Mouse (Mus musculus): Measurements from ENCODE around the gene Ugdh.

Gene Ugdh

DNA sequence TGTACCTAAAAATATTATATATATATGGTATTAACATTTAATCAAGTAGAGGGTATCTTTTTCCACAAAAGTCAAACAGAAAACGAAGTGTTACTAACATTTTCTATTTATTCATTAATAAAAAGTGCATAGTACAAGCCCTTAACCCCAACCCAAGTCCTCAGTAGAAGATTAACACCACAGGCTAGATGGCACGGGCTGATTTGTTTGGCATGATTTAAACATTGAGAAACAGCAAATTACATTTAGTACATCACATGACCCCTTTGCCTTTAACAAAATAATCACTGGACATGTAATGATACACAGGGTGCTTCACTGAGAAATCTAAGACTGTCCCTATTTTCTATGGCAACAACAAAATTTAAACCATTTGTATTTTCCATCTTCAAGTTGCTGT lies 11.0 kb upstream of the Ugdh start:
- Histone ChIP-seq H3K4me1 (replicated peaks; ENCODE audit: low read depth, low read length) (peaks cover 6% of the 10 kb centered on the region), H3K36me3 (ENCODE audit: insufficient read depth, low read length) (peaks cover 17% of the 10 kb centered on the region), H3K27me3 (ENCODE audit: insufficient read depth, low read length) (peaks cover 10% of the 10 kb centered on the region), H3K9me3 (ENCODE audit: low read length) (no peaks in the 10 kb centered on the region), H3K4me3 (replicated peaks; ENCODE audit: low read length) (no peak overlapping the region)
- no peak for TF ChIP-seq POU5F1 (IDR thresholded peaks at IDR 0.05; ENCODE audit: borderline replicate concordance, low read length)
- TF ChIP-seq CTCF (conservative IDR thresholded peaks at IDR 0.05; ENCODE audit: low read length) = no peak
- no peak for TF ChIP-seq NANOG (IDR thresholded peaks at IDR 0.05; ENCODE audit: borderline replicate concordance, low read length)

DNA sequence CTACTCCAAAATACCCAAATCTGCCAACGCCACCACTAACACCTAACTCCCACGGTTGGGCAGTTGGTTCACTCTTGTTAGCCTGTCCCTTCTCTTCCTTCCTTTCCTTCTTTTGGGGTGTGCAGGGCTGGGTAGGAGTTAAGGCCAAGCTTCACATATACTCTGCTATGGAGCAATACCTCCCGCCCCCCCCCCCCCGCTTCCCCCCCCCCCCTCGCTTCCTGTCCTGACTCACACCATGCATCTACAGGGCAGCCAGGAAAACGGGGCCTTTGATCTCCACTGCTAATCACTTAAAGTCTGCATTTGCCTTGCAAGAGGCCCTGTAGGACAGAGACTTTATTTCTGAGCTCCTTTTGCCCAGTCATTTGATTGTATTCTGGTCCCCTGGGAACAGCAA lies 9.2 kb upstream of the Ugdh start:
- Histone ChIP-seq H3K4me3 (replicated peaks; ENCODE audit: low read length) (no peak overlapping the region), H3K27me3 (ENCODE audit: insufficient read depth, low read length) (peaks cover 22% of the 10 kb centered on the region), H3K4me1 (replicated peaks; ENCODE audit: low read depth, low read length) (peaks cover 16% of the 10 kb centered on the region), H3K36me3 (ENCODE audit: insufficient read depth, low read length) (peaks cover 10% of the 10 kb centered on the region), H3K9me3 (ENCODE audit: low read length) (no peaks in the 10 kb centered on the region)
- TF ChIP-seq NANOG (IDR thresholded peaks at IDR 0.05; ENCODE audit: borderline replicate concordance, low read length) (no peak), CTCF (conservative IDR thresholded peaks at IDR 0.05; ENCODE audit: low read length) (no peak), POU5F1 (IDR thresholded peaks at IDR 0.05; ENCODE audit: borderline replicate concordance, low read length) (no peak)

DNA sequence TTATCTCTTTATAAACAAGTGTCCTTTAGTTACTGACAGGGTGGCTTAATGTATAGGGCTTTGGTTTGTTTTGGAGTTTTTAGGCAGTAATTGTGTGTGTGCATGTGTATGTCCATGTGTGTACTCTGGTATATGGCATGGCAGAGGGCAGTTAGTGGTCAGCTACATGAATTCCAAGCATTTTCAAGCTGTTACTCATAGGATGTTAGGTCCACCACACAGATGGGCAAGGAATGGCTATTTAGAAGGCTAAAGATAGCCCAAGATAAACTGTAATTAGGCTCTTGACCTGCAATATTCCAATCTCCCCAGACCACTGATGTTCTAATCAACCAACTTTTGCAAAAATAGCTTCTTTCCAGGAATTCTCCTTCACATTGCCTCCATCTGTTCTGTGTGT lies 2.3 kb upstream of the Ugdh start:
- Histone ChIP-seq H3K27me3 (ENCODE audit: insufficient read depth, low read length) (peaks cover 64% of the 10 kb centered on the region), H3K9me3 (ENCODE audit: low read length) (no peaks in the 10 kb centered on the region), H3K4me3 (replicated peaks; ENCODE audit: low read length) (no peak overlapping the region), H3K36me3 (ENCODE audit: insufficient read depth, low read length) (no peaks in the 10 kb centered on the region), H3K4me1 (replicated peaks; ENCODE audit: low read depth, low read length) (peaks cover 33% of the 10 kb centered on the region)
- TF ChIP-seq POU5F1 (IDR thresholded peaks at IDR 0.05; ENCODE audit: borderline replicate concordance, low read length) = no peak
- TF ChIP-seq CTCF (conservative IDR thresholded peaks at IDR 0.05; ENCODE audit: low read length) = no peak
- TF ChIP-seq NANOG (IDR thresholded peaks at IDR 0.05; ENCODE audit: borderline replicate concordance, low read length) = no peak

DNA sequence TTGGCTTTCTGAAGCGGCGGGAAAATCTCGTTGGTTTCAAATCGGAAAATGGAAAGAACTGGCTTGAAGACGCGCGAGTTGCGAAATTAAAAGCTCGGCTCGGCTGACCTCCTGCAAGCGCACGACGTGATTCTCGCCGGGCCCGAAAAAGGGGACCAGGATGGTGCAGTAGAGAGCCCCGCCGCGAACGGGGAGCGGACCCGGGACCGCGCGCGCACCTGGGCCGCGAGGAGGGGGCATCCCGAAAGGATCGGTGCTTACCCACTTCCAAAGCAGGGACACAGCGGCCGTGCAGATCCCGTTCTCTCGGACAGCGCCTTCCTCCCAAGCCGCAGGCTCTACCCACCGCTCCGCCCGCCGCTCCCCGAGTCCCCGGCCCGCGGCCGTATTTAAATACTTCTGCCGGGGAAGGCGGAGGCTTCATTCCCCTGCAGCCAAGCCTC lies 365 bp downstream of the Ugdh start:
- Histone ChIP-seq H3K27me3 (ENCODE audit: insufficient read depth, low read length) (peaks cover 53% of the 10 kb centered on the region), H3K4me1 (replicated peaks; ENCODE audit: low read depth, low read length) (peaks cover 22% of the 10 kb centered on the region), H3K4me3 (replicated peaks; ENCODE audit: low read length) (peak overlapping the region; percentile 90), H3K36me3 (ENCODE audit: insufficient read depth, low read length) (no peaks in the 10 kb centered on the region), H3K9me3 (ENCODE audit: low read length) (no peaks in the 10 kb centered on the region)
- no peak for TF ChIP-seq CTCF (conservative IDR thresholded peaks at IDR 0.05; ENCODE audit: low read length)
- no peak for TF ChIP-seq POU5F1 (IDR thresholded peaks at IDR 0.05; ENCODE audit: borderline replicate concordance, low read length)
- no peak for TF ChIP-seq NANOG (IDR thresholded peaks at IDR 0.05; ENCODE audit: borderline replicate concordance, low read length)

DNA sequence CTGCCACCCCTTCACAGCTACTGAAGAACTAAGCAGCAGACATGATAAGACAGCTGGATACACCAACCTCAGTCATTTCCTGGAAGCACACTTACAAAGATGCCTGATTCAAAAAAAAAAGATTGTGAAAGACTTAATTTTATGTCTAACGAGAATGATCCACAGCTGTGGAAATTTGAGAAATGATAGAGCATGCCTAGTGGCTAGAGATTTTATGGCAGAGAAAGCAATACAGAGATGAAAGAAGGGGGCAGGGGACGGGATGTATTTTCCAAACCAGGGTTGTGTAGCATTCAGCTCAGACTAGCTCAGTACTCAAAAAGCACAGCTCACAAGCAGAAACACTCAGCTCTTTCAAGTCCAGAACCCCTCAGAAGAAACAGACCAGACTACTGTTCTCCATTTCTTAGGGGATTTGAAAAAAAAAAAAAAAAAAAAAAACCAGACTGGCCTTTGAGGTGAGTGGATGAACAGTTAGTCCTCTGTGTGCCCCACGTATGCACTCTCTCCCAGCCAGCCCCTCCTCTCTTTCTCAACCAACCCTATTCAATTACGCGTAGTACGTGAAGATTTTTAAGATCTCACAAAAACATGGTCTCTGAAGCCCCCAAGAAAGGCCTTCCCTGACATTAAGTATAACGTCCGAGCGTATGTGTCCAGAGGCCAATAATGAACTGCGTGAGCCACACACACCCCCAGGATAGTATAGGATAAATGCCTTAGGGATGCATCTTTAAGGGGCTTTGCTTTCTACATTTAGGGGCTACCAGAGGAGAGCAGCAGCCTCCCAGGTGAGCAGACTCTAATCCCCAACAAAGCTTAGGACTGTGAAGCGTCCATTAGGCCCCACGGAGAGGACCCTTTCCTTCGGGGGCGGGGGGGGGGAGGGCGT lies 1.0 kb downstream of the Ugdh start:
- Histone ChIP-seq H3K4me3 (replicated peaks; ENCODE audit: low read length) (peak overlapping the region; percentile 90), H3K36me3 (ENCODE audit: insufficient read depth, low read length) (no peaks in the 10 kb centered on the region), H3K9me3 (ENCODE audit: low read length) (no peaks in the 10 kb centered on the region), H3K27me3 (ENCODE audit: insufficient read depth, low read length) (peaks cover 46% of the 10 kb centered on the region), H3K4me1 (replicated peaks; ENCODE audit: low read depth, low read length) (peaks cover 22% of the 10 kb centered on the region)
- TF ChIP-seq CTCF (conservative IDR thresholded peaks at IDR 0.05; ENCODE audit: low read length) = no peak
- TF ChIP-seq NANOG (IDR thresholded peaks at IDR 0.05; ENCODE audit: borderline replicate concordance, low read length) = no peak

DNA sequence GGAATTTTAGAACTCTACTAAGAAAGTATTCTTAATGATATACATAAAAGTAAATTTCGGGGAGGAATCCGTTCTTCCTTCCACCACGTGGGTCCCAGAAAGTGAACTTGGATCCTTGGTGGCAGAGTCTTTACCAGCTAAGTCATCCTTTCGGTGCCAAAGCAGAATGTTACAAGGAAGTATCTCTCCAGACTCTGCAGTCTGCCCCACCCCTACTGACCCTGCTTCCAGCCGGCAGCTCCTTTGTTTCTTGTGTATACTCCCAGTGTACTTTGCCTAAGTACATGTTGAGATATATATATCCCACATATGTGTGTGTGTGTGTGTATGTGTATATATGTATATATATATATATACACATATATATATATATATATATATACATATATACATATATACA lies 6.3 kb downstream of the Ugdh start:
- TF ChIP-seq POU5F1 (IDR thresholded peaks at IDR 0.05; ENCODE audit: borderline replicate concordance, low read length) = no peak
- TF ChIP-seq CTCF (conservative IDR thresholded peaks at IDR 0.05; ENCODE audit: low read length) = no peak
- no peak for TF ChIP-seq NANOG (IDR thresholded peaks at IDR 0.05; ENCODE audit: borderline replicate concordance, low read length)
- H3K36me3 ChIP-seq (ENCODE audit: insufficient read depth, low read length) = no peaks in the 10 kb centered on the region
- H3K27me3 ChIP-seq (ENCODE audit: insufficient read depth, low read length) = peaks cover 14% of the 10 kb centered on the region
- peaks cover 17% of the 10 kb centered on the region for H3K4me1 ChIP-seq (replicated peaks; ENCODE audit: low read depth, low read length)
- no peaks in the 10 kb centered on the region for H3K9me3 ChIP-seq (ENCODE audit: low read length)
- H3K4me3 ChIP-seq (replicated peaks; ENCODE audit: low read length) = no peak overlapping the region

DNA sequence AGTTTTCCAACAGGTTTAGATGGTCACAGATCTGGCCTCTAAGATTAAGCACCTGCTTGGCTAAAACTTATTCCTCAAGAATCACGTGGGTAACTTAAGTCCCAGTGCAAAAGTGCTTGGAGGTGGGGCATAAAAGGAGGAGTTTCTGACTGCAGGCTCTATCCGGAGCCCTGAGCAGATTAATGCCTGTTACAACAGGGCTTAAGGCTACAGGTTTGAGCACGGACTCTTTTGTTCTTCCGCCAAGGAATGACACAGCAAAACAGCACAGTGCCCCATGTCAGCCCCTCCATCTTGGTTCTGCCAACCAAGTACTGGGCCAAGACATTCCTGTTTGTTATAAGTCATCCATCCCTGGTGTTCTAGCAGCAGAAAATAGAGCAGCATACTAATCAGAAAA lies 7.4 kb downstream of the Ugdh start:
- TF ChIP-seq POU5F1 (IDR thresholded peaks at IDR 0.05; ENCODE audit: borderline replicate concordance, low read length) = no peak
- no peak for TF ChIP-seq NANOG (IDR thresholded peaks at IDR 0.05; ENCODE audit: borderline replicate concordance, low read length)
- TF ChIP-seq CTCF (conservative IDR thresholded peaks at IDR 0.05; ENCODE audit: low read length) = no peak
- Histone ChIP-seq H3K4me1 (replicated peaks; ENCODE audit: low read depth, low read length) (peaks cover 15% of the 10 kb centered on the region), H3K4me3 (replicated peaks; ENCODE audit: low read length) (no peak overlapping the region; the same call in 1 of the 2 replicates), H3K9me3 (ENCODE audit: low read length) (no peaks in the 10 kb centered on the region), H3K36me3 (ENCODE audit: insufficient read depth, low read length) (0 out of 2 replicates have a peak, but pooled peaks cover 3% of the 10 kb centered on the region), H3K27me3 (ENCODE audit: insufficient read depth, low read length) (peaks cover 6% of the 10 kb centered on the region; the same call in 1 of the 2 replicates)

DNA sequence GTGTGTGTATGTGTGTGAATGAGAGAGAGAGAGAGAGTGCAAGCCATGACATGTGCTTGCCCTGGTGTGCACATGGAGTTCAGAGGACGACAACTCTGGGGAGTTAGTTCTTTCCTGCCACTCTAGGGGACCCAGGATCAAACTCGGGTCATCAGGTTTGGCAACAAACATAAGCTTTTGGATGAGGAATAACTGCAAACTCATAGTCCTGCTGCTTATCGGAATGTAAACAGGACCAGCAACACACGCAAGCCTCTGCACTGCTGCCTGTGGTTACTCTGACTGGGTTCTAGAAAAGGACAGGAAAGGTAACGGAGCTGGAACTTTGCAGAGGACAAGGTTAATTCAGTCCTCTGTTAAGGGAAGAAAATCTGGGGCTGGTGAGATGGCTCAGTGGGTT lies 10.5 kb downstream of the Ugdh start:
- no peaks in the 10 kb centered on the region for H3K9me3 ChIP-seq (ENCODE audit: low read length)
- peaks cover 15% of the 10 kb centered on the region for H3K4me1 ChIP-seq (replicated peaks; ENCODE audit: low read depth, low read length)
- TF ChIP-seq NANOG (IDR thresholded peaks at IDR 0.05; ENCODE audit: borderline replicate concordance, low read length) = no peak

DNA sequence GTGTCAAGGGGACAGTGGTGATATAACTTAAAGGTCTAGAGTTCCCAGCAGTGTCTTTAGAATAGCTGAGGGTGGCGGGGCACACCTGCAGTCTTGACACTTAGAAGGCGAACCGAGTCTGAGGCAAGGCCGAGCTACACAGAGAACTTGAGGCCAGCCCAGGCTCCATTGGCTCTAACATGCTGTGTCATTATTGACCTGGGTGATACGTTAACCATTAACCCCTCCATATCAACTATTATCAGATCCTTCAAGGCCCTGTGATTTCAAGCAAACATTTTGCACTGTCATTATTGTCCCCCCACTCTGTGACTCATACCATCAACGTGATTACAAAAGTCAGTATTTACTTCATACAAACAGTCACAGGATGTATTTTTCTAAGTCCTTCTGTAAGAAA lies 11.5 kb downstream of the Ugdh start:
- Histone ChIP-seq H3K27me3 (ENCODE audit: insufficient read depth, low read length) (no peaks in the 10 kb centered on the region), H3K9me3 (ENCODE audit: low read length) (no peaks in the 10 kb centered on the region), H3K36me3 (ENCODE audit: insufficient read depth, low read length) (peaks cover 10% of the 10 kb centered on the region), H3K4me1 (replicated peaks; ENCODE audit: low read depth, low read length) (peaks cover 12% of the 10 kb centered on the region), H3K4me3 (replicated peaks; ENCODE audit: low read length) (no peak overlapping the region)
- no peak for TF ChIP-seq CTCF (conservative IDR thresholded peaks at IDR 0.05; ENCODE audit: low read length)

More for the DNA sequence above, 10.5 kb downstream of the Ugdh start:
- Histone ChIP-seq H3K36me3 (ENCODE audit: insufficient read depth, low read length) (peaks cover 10% of the 10 kb centered on the region), H3K4me3 (replicated peaks; ENCODE audit: low read length) (no peak overlapping the region), H3K27me3 (ENCODE audit: insufficient read depth, low read length) (no peaks in the 10 kb centered on the region)
